In genomic region chr14:16196518-16196917, GRCm38 (mm10) we compare ENCODE assay signal across 9 mouse cellular contexts. TPM values are rescaled to one million over a fixed set of nuclear protein-coding genes. Genes with fewer than 3 reads are reported as not detected.
DNase-seq lines count a peak whose midpoint lies in the region; ATAC-seq and TF ChIP-seq lines count a peak whose summit lies in the region.
"Had no signal": no experiment of that assay in that cellular context is flagged by ENCODE, and none has a peak within 500 bp of the region (broad histone marks: within the 10 kb centered on the region; RNA-seq: fewer than 3 reads in every experiment).

No protein-coding gene starts in this region.

- no peak for ATAC-seq in heart, embryonic 11.5 days (replicated peaks; ENCODE audit: insufficient number of reproducible peaks, low FRiP score, low TSS enrichment)

- peak; percentile 77 for TF ChIP-seq CTCF in layer of hippocampus, adult 2 months (conservative IDR thresholded peaks at IDR 0.05)
- TF ChIP-seq CTCF in CH12.LX (conservative IDR thresholded peaks at IDR 0.05 in 1 of 2, IDR thresholded peaks at IDR 0.05 in 1 of 2; ENCODE audit: low read depth in 2 of 2, low read length in 2 of 2): peak in 1 of 2 experiments; percentile 63; a peak in 2 of 4 replicates

- no peaks in the 10 kb centered on the region for H3K4me1 ChIP-seq in CH12.LX (ENCODE audit: control insufficient read depth in 1 of 2, insufficient read depth in 2 of 2)
- peaks cover 5% of the 10 kb centered on the region; the same call in 1 of the 2 replicates for H3K4me1 ChIP-seq in heart, embryonic 11.5 days (ENCODE audit: control insufficient read depth, insufficient read depth, low read length)

- peak; percentile 35 to 56 for DNase-seq in cerebellum, adult 18-20 months
- no peak for DNase-seq in cerebellum, adult 11 months
- DNase-seq in layer of hippocampus, adult 2 months (ENCODE audit: low spot score in 2 of 2): peak in 1 of 2 experiments; percentile 30
- no peak for DNase-seq in layer of hippocampus, postnatal 36 days
- peak; percentile 30 for DNase-seq in CH12.LX (ENCODE audit: extremely low read depth)
- DNase-seq in embryo, embryonic 11 days: peak; percentile 36
- DNase-seq in adrenal gland, adult 2 months: no peak
- DNase-seq: lung, adult 18-20 months had no signal

- in situ Hi-C loops in CH12.LX (cut with MboI; ENCODE audit: low pct_ligation_motif_present, low pct_unique_long_range_greater_than_20kb, low sequenced_read_pairs): loop anchor here (25.0 kb wide), 2 partner anchors 284 to 834 kb away; no protein-coding TSS in a partner anchor

- dilution Hi-C loops in CH12.LX (cut with MboI; ENCODE audit: extremely low pct_ligation_motif_present, extremely low pct_unique_long_range_greater_than_20kb, low sequenced_read_pairs): no loop called here

- TF ChIP-seq RAD21 in CH12.LX (IDR thresholded peaks at IDR 0.05; ENCODE audit: low read depth, low read length): peak; percentile 79

- no peak overlapping the region for H3K27ac ChIP-seq in layer of hippocampus, adult 2 months
- no peak overlapping the region for H3K27ac ChIP-seq in CH12.LX (ENCODE audit: insufficient read depth, low read depth)
- H3K27ac ChIP-seq in heart, embryonic 11.5 days (ENCODE audit: low read depth, low read length): no peak overlapping the region

- peaks cover 5% of the 10 kb centered on the region for H3K9me3 ChIP-seq in CH12.LX (replicated peaks; ENCODE audit: low read length)
- no peaks in the 10 kb centered on the region for H3K9me3 ChIP-seq in heart, embryonic 11.5 days (replicated peaks; ENCODE audit: control insufficient read depth, low read length)

- TF ChIP-seq EP300 in CH12.LX (IDR thresholded peaks at IDR 0.05; ENCODE audit: low read length): no peak

- H3K9ac ChIP-seq in CH12.LX (ENCODE audit: insufficient read depth, low read depth): no peak overlapping the region
- H3K9ac ChIP-seq in heart, embryonic 11.5 days (ENCODE audit: low read depth, low read length): no peak overlapping the region

- no peak overlapping the region for H3K4me3 ChIP-seq in layer of hippocampus, adult 2 months
- H3K4me3 ChIP-seq in CH12.LX (replicated peaks in 1 of 3; ENCODE audit: low read depth in 2 of 3, low read length in 2 of 3, poor library complexity in 1 of 3): no peak overlapping the region
- H3K4me3 ChIP-seq in heart, embryonic 11.5 days (ENCODE audit: low read depth, low read length): no peak overlapping the region

- 56% methylated on average over 4 of the region's 4 CpGs for WGBS in heart, embryonic 11.5 days (ENCODE audit: insufficient replicate concordance)

- H3K27me3 ChIP-seq in CH12.LX (replicated peaks): no peaks in the 10 kb centered on the region
- no peaks in the 10 kb centered on the region for H3K27me3 ChIP-seq in heart, embryonic 11.5 days (ENCODE audit: control insufficient read depth, insufficient read depth, low read length)

- no peaks in the 10 kb centered on the region for H3K79me2 ChIP-seq in CH12.LX (replicated peaks; ENCODE audit: control insufficient read depth, extremely low read depth, insufficient read depth, poor library complexity, severe bottlenecking)

- H3K4me2 ChIP-seq in CH12.LX (ENCODE audit: insufficient read depth, low read depth, poor library complexity, severe bottlenecking): no peak overlapping the region
- H3K4me2 ChIP-seq in heart, embryonic 11.5 days: no peak overlapping the region

- no peaks in the 10 kb centered on the region for H3K36me3 ChIP-seq in CH12.LX (replicated peaks in 1 of 2; ENCODE audit: control insufficient read depth in 1 of 2, insufficient read depth in 1 of 2, low read length in 1 of 2)
- H3K36me3 ChIP-seq in heart, embryonic 11.5 days (ENCODE audit: control insufficient read depth, insufficient read depth, low read length): no peaks in the 10 kb centered on the region

- TF ChIP-seq POLR2A in CH12.LX (IDR thresholded peaks at IDR 0.05; ENCODE audit: low read depth, low read length): no peak

TF ChIP-seq in CH12.LX, 34 proteins besides CTCF, POLR2A, EP300 and RAD21:
- TF ChIP-seq SMC3 (IDR thresholded peaks at IDR 0.05; ENCODE audit: low read depth, low read length): peak; percentile 45
- no peak for TF ChIP-seq ZNF384 (IDR thresholded peaks at IDR 0.05; ENCODE audit: low read depth, low read length)

RNA-seq across cellular contexts. Expression of gene Ngly1, which starts 52.6 kb away (rescaled TPM):
- 10 to 100 TPM; 27.5 to 28.6 TPM for total RNA-seq in layer of hippocampus, adult 2 months (2021)
- total RNA-seq in layer of hippocampus, postnatal 36 days (2021): 10 to 100 TPM; 30.0 to 36.1 TPM
- 15.9 and 17.0 TPM in 2 replicates for total RNA-seq in CH12.LX (2012; rRNA removed)
- total RNA-seq in CH12.LX (2014; rRNA removed): 33.0 and 37.5 TPM in 2 replicates
- polyA plus RNA-seq in CH12.LX (2012; ENCODE audit: insufficient read length, low read depth): 19.8 and 21.7 TPM in 2 replicates
- 10 to 100 TPM; 50.6 to 55.0 TPM for total RNA-seq in adrenal gland, adult 2 months (2021)
- 67.2 and 68.1 TPM in 2 replicates for polyA plus RNA-seq in adrenal gland, adult 2 months (2012; rRNA removed)
- 22.3 and 25.5 TPM in 2 replicates for polyA plus RNA-seq in heart, embryonic 11.5 days (2014; fragmentation: Nextera tagmentation; extraction: Ambion mirVana)

RNA-seq across cellular contexts. Expression of gene Oxsm, which starts 53.1 kb away (rescaled TPM):
- 10 to 100 TPM in 1 of 2 experiments, 1 to 10 TPM in 1; 9.3 to 10.1 TPM for total RNA-seq in layer of hippocampus, adult 2 months (2021)
- 1 to 10 TPM; 9.6 to 10.0 TPM for total RNA-seq in layer of hippocampus, postnatal 36 days (2021)
- 10.6 and 10.8 TPM in 2 replicates for total RNA-seq in CH12.LX (2012; rRNA removed)
- total RNA-seq in CH12.LX (2014; rRNA removed): 6.4 and 6.6 TPM in 2 replicates
- 8.7 TPM in 2 replicates for polyA plus RNA-seq in CH12.LX (2012; ENCODE audit: insufficient read length, low read depth)
- total RNA-seq in adrenal gland, adult 2 months (2021): 10 to 100 TPM; 16.8 to 19.9 TPM
- polyA plus RNA-seq in adrenal gland, adult 2 months (2012; rRNA removed): 5.1 and 5.2 TPM in 2 replicates
- 2.0 and 2.3 TPM in 2 replicates for polyA plus RNA-seq in heart, embryonic 11.5 days (2014; fragmentation: Nextera tagmentation; extraction: Ambion mirVana)

Comparison
In these comparisons a context has a peak if more than half of its experiments do, and no peak if none do; other contexts are left out.
1. DNase-seq: peak in cerebellum, adult 18-20 months (2 of 2), CH12.LX (single experiment) and embryo, embryonic 11 days (single experiment); none in cerebellum, adult 11 months (single experiment), layer of hippocampus, postnatal 36 days (0 of 2) and adrenal gland, adult 2 months (single experiment).